Mouse (Mus musculus): ENCODE data around the gene Alk. TPM values are rescaled to one million over a fixed set of nuclear protein-coding genes. Genes with fewer than 3 reads are reported as not detected.

Alk gene
- total RNA-seq, 2 experiments from 2014 or later, result 6.2 to 9.4 TPM

DNA sequence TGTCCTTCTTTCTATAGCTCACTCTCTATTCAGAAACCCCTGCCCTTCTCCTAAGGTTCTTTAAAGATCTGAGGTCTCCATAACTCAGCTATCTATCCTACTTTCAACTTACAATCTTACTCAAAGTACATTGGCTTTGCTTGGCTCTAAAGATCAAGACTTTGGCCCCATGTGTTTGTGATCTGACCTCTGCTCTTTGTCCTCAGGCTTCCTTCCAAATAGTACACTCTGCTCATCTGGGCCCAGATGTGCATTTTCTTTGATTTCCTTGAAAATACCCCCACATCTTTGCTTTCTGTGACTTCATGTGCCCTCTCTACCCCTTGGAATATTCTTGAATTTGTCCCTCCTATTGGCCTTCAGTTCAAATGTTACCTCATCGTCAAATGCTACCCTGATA, 417.4 kb downstream of the Alk start:
- no peak for DNase-seq (ENCODE audit: low spot score in 2 of 2)
- intact Hi-C loops (cut with DNase I), result no loop called here

DNA sequence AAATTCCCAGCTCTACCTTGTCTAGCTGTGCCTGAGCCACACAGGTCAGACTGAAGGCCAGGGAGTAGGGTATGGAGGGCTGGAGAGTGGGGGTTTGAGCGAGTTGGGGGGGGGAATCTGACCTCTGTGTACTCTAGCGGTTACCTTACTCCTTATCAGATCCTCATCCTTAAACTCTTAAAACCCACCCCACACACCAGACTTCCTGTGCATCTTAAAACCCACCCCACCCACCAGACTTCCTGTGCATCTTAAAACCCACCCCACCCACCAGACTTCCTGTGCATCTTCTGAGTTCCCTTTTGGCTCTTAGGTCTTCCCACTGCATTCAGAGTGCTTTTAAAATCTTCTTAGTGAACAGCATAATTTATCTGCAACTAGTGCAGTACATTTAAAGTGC, 422.0 kb downstream of the Alk start:
- intact Hi-C loops (cut with DNase I), result no loop called here
- DNase-seq (ENCODE audit: low spot score in 2 of 2), result no peak

DNA sequence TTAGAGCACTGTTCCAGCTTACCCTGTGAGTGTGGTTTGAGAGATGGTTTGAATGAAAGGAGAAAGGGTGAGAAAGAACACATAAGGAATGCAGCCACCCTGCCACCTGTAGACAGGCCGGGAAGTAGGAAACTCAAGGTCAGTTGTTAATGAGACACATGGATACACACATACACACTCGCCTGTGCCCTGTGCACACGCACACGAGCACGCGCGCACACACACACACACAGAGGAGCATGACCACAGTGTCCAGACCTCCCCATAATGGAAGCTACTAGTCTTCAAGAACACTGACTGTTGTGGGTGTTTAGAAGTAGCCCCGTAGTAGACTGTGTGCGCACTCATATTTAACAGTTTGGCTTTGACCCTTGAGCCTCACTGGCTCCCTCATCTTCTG, 424.2 kb downstream of the Alk start:
- intact Hi-C loops (cut with DNase I), result no loop called here
- no peak for DNase-seq (ENCODE audit: low spot score in 2 of 2)

DNA sequence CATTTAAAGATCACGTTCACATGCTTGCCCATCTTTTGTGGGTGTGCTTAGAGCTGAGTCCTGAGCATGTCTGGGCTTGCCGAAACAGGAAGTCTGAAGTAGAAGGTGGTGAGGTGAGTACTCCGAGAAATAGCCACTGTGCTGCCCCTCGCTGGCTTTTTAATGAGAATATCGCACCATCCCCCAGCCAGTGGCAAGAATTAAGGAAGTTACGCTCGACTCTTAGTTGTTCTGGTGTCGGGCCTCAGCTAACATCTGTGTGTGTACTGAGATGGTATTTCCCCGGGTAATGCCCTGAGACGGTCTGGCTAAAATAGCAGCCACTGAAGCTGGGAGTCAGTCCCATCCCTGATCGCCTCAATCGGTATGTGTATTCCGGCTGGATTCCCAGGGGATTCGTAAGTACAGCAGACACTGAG, 424.7 kb downstream of the Alk start:
- intact Hi-C loops (cut with DNase I), result no loop called here
- no peak for DNase-seq (ENCODE audit: low spot score in 2 of 2)

DNA sequence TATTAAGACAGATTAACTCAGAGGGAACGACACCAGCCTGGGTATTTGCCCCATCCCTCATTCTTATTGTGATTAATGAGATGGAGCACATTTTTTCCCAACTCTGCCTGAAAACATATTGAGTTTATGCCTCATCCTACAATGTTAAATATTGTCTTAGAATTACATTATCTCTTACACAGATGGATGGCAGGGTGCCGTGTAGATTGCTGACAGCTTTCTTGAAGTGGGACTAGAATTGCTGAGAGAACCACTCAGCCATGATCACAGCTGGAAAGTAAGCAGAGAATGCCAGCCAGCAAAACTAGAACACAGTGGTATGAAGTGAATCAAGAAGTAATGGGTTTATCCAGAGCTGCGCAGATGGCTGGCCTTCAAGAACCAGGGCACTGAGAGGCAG, 430.6 kb downstream of the Alk start:
- peak in 1 of 2 experiments; percentile 28 for DNase-seq (ENCODE audit: low spot score in 2 of 2)
- intact Hi-C loops (cut with DNase I), result no loop called here

DNA sequence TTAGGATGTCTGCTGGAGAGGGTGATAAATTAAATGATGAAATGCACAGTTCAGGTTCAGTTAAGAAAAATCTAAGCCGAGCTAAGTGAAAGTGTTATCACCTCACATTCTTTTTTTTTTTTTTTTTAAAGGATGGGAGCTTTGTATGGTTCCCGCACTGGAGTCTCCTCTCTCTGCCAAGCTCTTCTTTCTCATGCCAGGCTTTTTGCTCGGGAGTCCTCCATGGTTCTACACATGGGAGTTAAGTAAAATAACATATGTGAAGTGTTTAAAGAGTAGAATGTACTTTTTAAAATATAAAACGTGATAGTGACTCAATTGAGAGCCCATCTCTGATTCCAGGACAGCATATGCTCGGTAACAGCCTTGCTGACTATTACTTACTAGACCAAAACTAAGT, 436.3 kb downstream of the Alk start:
- intact Hi-C loops (cut with DNase I), result no loop called here
- DNase-seq (ENCODE audit: low spot score in 2 of 2), result no peak

DNA sequence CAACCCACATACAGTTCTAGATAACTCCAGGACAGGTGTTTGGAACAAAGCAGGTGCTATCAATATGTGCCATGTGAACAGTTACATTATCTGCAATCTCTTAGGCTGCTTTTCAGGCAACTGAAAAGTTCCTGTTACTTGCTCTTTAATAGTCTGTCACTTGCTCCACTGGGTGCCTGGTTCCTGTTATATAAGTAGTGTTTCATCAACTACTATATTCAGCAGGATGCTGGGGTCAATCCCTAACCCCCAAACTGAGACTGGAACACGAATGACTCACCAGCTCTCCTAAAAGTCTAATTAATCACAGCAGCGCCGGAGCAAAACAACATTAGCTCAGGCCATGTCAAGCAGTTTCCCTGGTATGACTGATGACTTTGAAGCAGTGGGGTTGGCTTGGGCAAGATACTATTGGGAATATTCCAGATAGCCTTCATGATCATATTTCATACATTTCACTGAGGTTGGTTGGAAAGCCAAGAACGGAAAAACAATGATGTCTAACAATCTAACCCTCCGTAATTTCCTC, 445.5 kb downstream of the Alk start:
- no peak for DNase-seq (ENCODE audit: low spot score in 2 of 2)
- intact Hi-C loops (cut with DNase I), result no loop called here

DNA sequence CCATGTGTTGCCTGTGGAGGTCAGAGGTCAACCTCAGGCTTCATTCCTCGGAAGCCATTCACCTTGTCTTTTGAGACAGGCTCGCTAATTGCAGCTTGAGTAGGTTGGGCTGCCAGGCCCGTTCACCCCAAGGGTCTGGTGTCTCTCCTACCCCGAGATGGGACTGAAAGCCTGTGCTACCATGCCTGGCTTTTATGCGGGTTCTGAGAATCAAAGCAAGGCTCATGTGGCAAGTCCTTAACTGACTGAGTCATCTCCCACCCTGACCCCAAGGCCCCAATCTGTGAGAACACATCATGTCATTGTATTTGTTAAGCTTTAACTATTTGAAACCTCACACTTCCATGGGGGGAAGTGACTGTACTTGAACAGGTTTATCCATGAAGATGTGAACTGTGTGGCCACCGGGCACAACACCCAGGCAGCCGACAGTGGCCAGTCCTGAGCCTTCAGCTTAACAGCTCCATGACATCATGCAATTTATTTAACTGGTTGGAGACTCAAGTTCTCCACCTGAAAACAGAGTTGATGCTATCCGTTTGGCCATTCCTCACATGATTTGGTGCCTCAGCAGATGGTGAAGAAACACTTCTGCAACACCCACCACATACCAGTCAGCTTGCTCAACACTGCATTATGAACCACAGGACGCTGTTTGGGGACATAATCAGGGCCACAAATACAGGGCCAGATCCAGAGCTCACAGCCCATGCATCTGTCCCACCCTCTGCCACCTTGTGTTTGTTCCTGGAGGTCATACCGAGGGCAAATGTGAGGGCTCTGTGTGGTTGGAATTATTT, 446.4 kb downstream of the Alk start:
- DNase-seq (ENCODE audit: low spot score in 2 of 2), result peak in 1 of 2 experiments; percentile 17
- intact Hi-C loops (cut with DNase I), result no loop called here

DNA sequence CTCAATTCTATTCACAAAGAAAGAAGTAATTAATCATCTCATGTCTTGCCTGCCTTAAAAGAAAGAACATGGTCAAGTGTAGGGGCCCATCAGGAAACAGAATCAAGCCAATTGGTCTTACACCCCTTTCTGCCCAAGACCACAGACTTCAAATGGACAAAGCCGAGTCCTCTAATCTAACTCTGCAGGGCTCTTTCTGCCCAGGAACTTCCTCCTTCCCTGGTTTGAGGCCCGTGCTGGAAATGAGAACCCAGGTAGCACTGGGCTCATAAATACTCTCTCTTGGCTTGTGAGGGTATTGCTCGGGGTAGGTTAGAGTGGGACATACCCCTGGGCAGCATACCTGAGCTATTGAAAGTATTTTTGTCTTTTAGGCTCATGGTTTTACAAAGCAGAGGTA, 451.4 kb downstream of the Alk start:
- no peak for DNase-seq (ENCODE audit: low spot score in 2 of 2)
- intact Hi-C loops (cut with DNase I), result no loop called here

DNA sequence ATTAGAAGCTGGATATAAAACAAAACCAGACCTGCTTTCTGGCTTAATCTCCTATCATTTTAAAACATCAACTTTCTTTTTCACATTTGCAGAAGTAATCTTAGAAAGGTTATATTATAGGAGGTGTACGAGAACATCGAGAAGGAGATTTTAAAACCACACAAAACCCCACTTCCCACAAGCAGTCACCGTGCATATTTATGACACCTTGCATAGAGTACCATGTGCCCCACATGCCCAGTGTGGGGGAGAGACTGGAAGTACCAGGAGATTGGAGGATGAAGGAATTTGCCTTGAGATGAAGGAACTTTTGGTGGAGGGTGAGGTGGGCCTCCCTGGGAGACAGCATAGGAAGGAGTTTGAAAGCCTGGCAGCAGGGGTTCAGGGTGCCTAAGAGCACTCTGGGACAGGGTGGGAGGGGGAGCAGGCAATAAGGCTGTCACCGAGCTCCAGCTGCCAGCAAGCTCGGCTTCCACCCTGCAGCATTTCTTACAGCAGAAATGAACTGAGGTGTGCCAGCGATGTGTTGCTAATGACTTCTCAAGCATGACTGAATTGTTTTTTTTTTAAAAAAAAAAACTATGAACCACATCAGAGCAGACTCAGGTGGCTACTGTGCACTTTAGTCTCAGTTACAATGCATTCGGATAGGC, 459.4 kb downstream of the Alk start:
- DNase-seq (ENCODE audit: low spot score in 2 of 2), result no peak
- intact Hi-C loops (cut with DNase I), result no loop called here

DNA sequence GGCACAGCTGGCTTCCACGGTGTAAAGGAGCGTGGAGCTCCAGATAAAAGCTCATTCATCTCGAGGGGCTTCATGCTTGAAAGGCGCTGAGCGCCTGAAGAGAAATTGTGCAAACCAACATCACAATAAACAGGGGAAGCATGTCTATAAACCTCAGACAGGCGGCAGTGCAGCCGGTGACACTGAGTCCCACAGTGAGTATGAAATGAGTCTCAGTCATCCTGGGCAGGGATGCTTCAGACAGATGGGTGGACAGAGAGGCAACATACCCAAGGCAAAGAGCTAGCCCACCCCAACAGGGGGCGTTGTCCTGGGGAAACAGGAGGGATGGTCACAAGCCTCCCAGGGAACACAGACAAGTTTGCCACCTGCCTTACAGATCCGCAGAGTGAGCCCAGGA, 460.0 kb downstream of the Alk start:
- DNase-seq (ENCODE audit: low spot score in 2 of 2), result no peak
- intact Hi-C loops (cut with DNase I), result no loop called here

DNA sequence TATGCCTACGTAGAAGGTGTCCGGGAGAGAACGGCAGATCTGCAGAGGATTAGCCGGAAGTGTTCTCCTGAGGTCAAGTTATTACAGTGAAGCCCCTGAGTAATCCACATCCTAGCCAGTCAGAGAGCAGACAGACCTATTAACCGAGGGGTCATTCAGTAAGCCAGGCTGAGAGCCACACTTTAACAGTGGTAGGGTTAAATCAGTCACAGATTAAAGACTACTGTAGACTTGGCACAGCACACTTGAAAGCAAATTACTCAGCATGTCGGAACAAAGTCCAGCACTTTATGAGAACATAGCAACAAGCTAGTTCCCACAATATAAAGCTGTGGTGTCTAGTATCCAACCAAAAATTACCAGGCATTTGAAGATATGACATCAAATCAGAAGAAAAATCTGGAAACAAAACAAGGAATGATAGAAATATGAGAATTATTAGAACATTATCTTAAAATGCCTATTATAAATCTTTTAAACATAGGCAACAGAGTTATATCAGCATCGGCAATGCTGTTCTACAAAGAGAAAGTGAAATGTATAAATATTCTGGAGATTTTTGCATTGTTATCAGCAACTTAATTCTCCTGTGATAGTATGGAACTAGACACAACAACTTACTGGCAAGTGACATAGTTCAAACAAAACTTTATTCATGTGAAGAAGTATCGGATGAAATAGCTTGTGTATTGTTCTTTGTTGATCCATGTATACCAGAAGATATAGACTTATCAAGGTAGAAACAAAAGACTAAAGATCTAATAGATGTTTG, 472.1 kb downstream of the Alk start:
- intact Hi-C loops (cut with DNase I), result no loop called here
- no peak for DNase-seq (ENCODE audit: low spot score in 2 of 2)

DNA sequence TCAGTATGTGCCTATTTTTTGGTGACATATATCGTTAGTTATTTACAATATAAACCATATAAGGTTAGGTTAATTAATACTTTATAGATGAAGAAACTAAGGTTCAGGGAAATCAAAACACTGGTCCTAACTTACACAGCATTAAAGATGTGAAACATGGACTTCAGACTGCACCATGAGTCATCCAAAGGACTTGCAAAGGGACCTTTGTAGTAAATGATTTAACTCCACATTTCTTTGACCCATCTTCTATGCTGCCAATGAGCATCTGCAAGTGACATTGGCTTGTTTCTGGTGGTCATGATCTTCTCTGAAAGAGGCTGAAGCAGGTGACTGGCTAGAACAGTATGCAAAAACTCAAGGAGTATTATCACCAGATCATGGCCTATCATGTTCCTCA, 482.8 kb downstream of the Alk start:
- no peak for DNase-seq (ENCODE audit: low spot score in 2 of 2)
- intact Hi-C loops (cut with DNase I), result no loop called here

DNA sequence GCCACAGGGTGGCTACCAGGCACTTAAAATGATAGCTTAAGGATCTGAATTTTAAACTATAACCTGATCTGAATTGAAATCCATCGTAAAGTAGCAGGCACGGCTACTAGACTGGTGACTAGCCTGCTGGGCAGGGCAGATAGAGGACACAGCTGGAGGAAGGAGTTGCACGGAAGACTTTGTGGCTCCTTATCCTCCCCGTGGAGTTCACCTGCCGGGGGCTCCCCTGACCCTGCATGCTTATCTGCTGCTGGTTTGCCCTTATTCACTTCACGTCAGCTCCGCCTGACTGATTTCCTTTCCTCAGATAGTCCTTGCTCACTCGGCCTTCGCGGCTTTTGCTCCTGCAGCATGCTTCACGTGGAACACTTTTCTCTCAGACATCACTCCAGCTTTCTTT, 484.1 kb downstream of the Alk start:
- DNase-seq (ENCODE audit: low spot score in 2 of 2), result no peak
- intact Hi-C loops (cut with DNase I), result no loop called here

DNA sequence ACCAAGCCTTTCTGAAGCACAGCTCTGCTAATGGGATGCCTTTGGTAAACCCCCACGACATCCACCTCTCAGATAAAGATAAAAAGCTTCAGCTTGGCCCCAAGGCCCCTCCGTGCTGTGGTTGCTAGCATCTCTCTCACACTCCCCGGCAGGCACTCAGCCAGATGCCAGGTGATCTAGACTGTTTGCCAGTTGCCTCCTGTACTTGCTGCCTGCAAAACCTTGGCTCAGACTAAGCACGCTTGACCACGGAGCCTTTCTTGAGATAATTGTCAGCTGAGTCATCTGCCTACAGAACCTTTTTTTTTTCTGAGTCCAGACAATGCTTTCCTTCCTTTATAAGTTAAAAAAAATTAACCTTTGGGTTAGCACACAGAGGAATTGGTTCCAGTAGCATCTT, 486.1 kb downstream of the Alk start:
- intact Hi-C loops (cut with DNase I), result no loop called here
- no peak for DNase-seq (ENCODE audit: low spot score in 2 of 2)

DNA sequence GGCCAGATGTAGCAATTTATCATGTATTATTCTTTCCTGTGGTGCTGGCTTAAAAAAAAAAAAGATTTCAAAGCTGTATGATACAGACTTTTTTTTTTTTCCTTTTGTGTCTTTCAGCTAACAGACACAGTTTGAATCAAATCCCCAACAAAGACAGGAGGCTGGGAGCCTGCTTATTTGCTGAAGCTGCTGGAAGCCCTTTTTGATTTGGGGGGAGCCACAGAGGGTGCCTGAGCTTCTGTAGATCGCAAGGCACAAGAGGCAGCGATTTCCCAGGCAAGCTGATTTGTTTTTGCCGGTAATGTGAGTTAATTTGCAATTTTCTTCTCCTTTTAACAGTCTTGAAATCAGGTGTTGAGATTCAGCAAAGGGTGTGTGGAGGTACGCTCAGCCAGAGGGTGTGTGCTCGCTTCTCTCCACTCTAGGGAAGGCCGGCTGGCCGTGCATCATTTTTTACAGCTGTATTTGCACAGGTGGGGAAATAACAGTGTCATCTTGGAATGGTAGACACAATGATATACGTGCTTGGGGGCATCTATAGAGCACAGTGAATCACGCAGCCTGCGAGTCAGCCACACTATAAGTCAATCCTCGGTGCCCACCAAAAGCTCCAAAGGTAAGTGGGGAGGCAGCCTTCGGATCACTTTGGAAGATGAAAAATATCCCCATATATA, 489.0 kb downstream of the Alk start:
- no peak for DNase-seq (ENCODE audit: low spot score in 2 of 2)
- intact Hi-C loops (cut with DNase I), result no loop called here

DNA sequence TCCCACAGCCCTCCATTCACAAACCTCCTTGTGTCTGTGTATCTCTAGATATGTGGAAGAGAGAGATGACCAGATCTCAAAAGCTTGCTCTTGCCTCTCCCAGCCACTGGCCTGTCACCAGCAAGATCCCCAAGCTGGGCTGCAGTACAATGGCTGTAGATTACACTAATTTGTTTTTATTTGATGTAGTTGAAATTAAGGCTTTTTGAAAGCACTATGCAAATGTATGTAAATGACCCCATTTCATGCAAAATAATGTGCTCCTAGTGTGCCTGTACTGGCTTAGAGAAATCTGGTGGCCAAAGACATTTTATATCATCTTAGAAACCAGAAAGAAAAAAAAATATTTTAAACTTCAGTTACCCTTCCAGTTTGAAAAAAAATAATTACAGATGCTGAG, 492.4 kb downstream of the Alk start:
- intact Hi-C loops (cut with DNase I), result no loop called here
- DNase-seq (ENCODE audit: low spot score in 2 of 2), result no peak

DNA sequence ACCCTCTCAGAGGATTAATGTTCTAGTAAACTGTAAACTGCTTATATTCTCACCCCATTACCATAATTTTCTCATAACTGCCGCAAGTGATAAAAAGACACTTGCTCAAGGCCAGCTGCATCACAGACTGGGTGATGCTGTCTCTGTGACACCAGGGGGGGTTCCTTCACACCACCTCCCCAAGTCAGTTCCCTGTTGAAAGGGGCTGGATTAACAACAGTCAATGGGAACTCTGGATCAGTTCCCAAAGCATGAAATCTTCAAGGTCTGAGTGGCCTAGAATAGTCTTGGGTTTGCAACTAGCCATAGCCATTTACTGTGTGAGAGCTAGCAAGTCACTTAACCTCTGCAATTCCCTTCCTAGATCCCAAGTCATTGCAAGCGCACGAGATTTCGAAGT, 492.9 kb downstream of the Alk start:
- intact Hi-C loops (cut with DNase I), result no loop called here
- DNase-seq (ENCODE audit: low spot score in 2 of 2), result no peak

DNA sequence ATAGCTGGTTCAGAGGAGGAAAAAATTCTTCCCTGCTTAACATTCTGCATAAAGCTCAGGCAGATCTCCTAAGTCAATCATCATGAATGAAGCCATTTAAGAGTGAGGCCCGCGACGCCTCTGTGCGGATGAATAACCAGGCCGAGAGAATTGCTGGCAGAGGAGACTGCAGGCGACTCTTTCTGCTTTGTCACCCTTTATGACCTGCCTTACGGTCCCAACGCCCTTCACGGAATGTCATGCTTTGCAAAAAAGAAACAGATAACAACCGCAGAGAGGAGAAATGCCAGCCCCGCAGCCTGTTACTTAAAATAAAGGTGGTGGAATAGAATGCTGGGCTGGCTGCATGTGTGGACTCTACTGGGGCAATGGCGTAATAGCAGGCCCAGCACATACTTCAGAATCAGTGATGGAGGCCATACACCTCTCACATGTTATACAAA, 517.1 kb downstream of the Alk start:
- peak in 1 of 2 experiments; percentile 3 for DNase-seq (ENCODE audit: low spot score in 2 of 2)
- intact Hi-C loops (cut with DNase I), result no loop called here

DNA sequence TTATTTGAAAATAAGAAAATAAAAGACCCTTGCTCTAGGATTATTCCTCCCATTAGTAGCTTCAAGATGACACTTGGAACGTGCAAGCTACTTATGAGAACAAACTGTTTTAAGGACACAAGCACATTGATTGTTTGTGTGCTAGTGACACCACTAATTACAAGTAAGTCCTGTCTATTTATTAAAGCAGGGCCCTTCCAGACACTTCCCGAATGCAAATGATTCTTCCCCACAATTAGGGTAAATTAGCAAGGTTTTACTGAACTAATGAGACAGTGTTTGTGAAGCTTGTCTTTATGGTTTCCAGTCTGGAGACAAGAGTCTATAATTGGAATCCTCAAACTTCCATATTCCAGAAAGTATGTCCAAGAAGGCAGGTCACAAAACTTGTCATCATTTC, 523.0 kb downstream of the Alk start:
- intact Hi-C loops (cut with DNase I), result no loop called here
- DNase-seq (ENCODE audit: low spot score in 2 of 2), result no peak

Data from left cerebral cortex, postnatal 25 days (tissue).